Mouse (Mus musculus): ENCODE results near the gene Elmod2. TPM values are rescaled to one million over a fixed set of nuclear protein-coding genes. Genes with fewer than 3 reads are reported as not detected.

Gene Elmod2
- 9.9 to 14.7 TPM (median 12.7 TPM) in 4 replicates for total RNA-seq (2023)

DNA sequence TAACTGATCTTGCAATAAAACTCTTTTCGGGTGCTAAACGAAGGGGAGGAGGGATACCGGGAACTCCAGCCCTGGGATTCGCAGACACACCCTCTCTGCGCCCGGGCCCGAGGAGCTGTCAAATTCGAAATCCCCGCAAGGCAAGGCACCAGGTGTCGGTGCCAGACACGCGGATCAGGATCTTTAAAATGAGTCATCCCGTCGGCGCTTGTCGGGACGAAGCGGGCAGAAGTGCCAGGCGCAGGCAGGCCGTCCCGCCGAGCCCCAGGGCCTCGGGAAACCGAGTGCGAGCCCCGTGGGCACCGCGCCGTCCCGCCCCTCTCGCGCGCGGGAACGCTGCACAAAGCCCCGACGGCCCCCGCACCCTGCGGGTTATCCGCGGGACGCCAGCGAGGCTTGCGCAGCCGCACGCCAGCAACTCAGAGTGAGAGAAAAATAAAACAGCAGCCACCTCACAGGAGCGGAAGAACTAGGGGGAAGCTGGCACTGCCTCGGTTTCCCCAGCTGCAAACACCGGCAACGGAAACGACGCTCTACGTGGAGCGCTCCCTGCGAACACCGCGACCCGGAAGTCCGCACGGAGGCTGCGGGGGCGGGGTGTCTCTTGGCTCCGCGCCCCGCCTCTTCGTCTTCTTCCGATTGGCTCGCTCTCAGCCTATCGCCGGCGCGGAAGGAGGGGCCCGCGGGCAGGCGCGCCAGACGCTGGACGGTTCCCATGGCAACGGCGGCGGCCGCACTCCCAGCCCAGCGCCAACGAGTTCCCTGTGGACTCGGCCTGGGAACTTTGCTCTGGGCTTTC lies at the start of gene Elmod2:
Gene Elmod2 (minus strand): TSS at position 588 of the 799 bp plus-strand sequence.

DNA sequence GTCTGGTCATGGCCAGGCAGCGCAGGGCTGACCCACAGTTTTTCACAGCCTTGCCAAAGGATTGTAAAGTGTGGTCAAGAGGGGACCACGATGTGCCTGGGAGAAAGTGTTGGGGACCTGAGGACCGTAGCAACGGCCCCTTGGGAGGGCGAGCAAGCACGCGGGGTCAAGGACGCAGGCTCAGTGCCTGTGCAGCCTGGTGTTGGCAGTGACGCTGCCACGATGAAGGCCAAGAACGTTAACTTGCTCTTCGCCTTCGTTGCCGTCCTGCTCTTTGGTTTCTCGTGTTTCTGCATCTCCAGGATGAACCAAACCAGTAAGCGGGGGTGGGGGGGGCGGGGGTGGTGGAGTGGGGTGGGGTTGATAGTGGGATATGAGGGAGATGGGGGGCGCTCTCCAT lies 16.0 kb upstream of the Elmod2 start, which contains the start of gene Mgat4d:
Gene Mgat4d (plus strand): TSS at position 209 of the 400 bp plus-strand sequence.

DNA sequence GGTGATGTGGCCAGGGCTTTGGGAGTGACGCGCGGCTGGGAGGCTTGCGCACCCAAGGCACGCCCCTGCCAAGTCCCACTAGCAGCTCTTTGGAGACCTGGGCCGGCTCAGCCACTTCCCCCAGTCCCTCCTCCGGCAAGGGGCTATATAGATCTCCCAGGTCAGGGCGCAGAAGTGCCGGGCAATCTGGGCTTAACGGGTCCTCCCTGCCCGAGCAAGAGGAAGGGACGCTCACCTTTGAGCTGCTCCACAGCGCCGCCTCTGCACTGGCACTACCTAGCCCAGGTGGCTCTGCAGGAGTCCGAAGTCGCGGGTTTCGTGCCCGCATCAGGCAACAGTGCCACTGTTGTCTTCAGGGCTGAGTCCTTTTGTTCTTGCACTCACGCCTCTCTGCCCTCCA lies 42.1 kb downstream of the Elmod2 start, which contains the start of gene Ucp1:
Gene Ucp1 (plus strand): TSS at position 177 of the 400 bp plus-strand sequence.

Other genes with a start within 250 kb of the Elmod2 start
- gene Tbc1d9, start 167.1 kb downstream of the Elmod2 start, total RNA-seq (2023) = 7.0 to 8.6 TPM (median 8.2 TPM) in 4 replicates
- 1.1 TPM in 1 of 4 replicates, not detected in the others for gene Gm10645, start 166.3 kb downstream of the Elmod2 start, total RNA-seq (2023)
- gene Ucp1, start 42.1 kb downstream of the Elmod2 start, total RNA-seq (2023) = not detected in 4 replicates
- not detected in 4 replicates for gene Mgat4d, start 16.0 kb upstream of the Elmod2 start, total RNA-seq (2023)
- not detected in 4 replicates for gene Clgn, start 57.4 kb upstream of the Elmod2 start, total RNA-seq (2023)
- 17.1 to 25.0 TPM (median 19.4 TPM) in 4 replicates for gene Scoc, start 125.9 kb upstream of the Elmod2 start, total RNA-seq (2023)
- gene Olfr370, start 203.3 kb upstream of the Elmod2 start, total RNA-seq (2023) = not detected in 4 replicates
- 71.7 to 80.9 TPM (median 76.8 TPM) in 4 replicates for gene Ndufb7, start 234.2 kb upstream of the Elmod2 start, total RNA-seq (2023)

Data from B cell, adult 62 days (primary cell).